Mouse (Mus musculus) bone marrow, adult 2 months (tissue): ENCODE measurements around the gene Tspan18. TPM values are rescaled to one million over a fixed set of nuclear protein-coding genes. Genes with fewer than 3 reads are reported as not detected.

Experiments
- H3K27ac ChIP-seq: fragments of 200-500 bp; 2 replicates; pipeline ENCODE4 v1.5.1; 2012; ENCODE audit warnings: low read depth, mild to moderate bottlenecking, control low read depth, inconsistent platforms, low read length; ENCODE audit not compliant: control insufficient read depth, poor library complexity, insufficient read depth
- H3K4me1 ChIP-seq: fragments of 200-500 bp; 2 replicates; pipeline ENCODE4 v1.6.1; 2011; ENCODE audit warnings: low read length; ENCODE audit not compliant: control insufficient read depth, insufficient read depth
- H3K4me3 ChIP-seq: fragments of 200-500 bp; replicated peaks from 2 replicates; pipeline ENCODE3; 2011; ENCODE audit warnings: mild to moderate bottlenecking, low read depth, low read length, control low read depth; ENCODE audit not compliant: control insufficient read depth
- CTCF ChIP-seq: fragments of 200-500 bp; IDR thresholded peaks from 2 replicates; pipeline ENCODE4 v1.5.1; 2011; ENCODE audit warnings: low read length, control low read depth; ENCODE audit not compliant: control insufficient read depth, insufficient read depth
- POLR2A ChIP-seq: fragments of 200-500 bp; IDR thresholded peaks from 2 replicates; pipeline ENCODE4 v1.6.1; 2011; ENCODE audit warnings: low read depth, mild to moderate bottlenecking, control low read depth, low read length, borderline replicate concordance; ENCODE audit not compliant: control insufficient read depth
- WGBS: fragments of 180-500 bp; shearing (Covaris S2); methylation state at CpG from one replicate; pipeline ENCODE4 v1.1.7; 2018; 5-methylcytosine and 5-hydroxymethylcytosine counted together
- polyA plus RNA-seq: library from polyadenylated mRNA; stranded (reverse); fragments of >200 nt; gene quantifications from 2 replicates; pipeline ENCODE4 v1.2.4, GENCODE M21; 2011; ENCODE audit warnings: low replicate concordance; ENCODE audit not compliant: missing spikeins, insufficient read depth, insufficient read length

Gene Tspan18
- 0.52 and 0.84 TPM in 2 replicates for polyA plus RNA-seq

- Histone ChIP-seq H3K27ac (no peak within 1 kb of the TSS), H3K4me3 (peak within 1 kb of the TSS; percentile 30), H3K4me1 (no peaks in the 10 kb centered on the region)
- TF ChIP-seq POLR2A, result 0 out of 2 replicates have a peak, but pooled peaks have one; percentile 16
- no peak for TF ChIP-seq CTCF
- under 1% methylated on average over 95 of the region's 95 CpGs for WGBS
These were observed at the start of gene Tspan18 for GRCm38 (mm10) chr2:93333817-93334731. Gene Tspan18, minus strand, starts transcription at chr2:93334505.

DNA sequence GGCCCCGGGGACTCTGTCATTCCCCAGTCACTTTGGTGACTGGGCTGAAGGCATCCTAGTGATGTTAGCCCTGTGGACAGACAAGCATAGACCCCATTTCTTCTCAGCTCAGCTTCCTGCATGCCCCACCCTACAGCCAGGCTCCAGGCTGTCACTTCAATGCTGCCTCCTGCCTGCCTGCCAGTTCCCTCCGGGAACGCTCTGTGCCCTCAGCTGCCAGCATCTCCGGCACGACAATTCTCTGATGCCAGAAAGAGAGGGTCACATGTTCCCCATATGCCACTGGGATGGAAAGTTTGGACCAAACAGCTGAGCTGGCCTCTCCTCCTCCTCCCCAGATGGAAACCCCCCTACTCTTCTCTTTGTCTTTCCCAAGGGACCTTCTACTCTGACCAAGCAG lies 49.5 kb upstream of the Tspan18 start:
- no peak for TF ChIP-seq POLR2A
- no peak for TF ChIP-seq CTCF
- no peaks in the 10 kb centered on the region for H3K4me1 ChIP-seq
- WGBS, result 79% methylated on average over 5 of the region's 5 CpGs
- H3K4me3 ChIP-seq, result no peak overlapping the region
- H3K27ac ChIP-seq, result no peak overlapping the region

GRCm38 (mm10) chr2:93380680-93381089 lies 46.4 kb upstream of the Tspan18 start:
- no peak for TF ChIP-seq CTCF
- TF ChIP-seq POLR2A, result no peak
- Histone ChIP-seq H3K27ac (no peak overlapping the region), H3K4me3 (no peak overlapping the region), H3K4me1 (no peaks in the 10 kb centered on the region)
- WGBS, result 41% methylated on average over 2 of the region's 2 CpGs

DNA sequence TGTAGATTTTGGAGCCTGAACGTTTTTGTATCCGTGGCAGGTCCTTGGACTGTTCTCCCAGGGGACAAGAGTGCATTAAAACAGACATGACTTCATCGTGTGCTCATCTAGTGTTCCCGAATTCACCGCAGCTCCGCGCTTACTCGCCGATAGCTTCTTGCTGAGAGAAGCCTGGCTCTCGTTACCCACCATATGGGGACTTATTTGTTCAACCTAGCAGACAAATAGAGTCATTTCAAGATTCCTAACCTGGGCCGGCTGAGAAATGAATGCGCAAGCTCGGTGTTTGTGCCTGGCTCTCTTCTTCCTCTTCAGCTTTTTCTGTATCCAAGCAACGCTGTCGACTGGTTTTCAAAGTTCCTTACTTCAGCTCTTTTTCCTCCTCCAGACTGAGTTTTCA lies 43.5 kb upstream of the Tspan18 start:
- H3K4me3 ChIP-seq, result no peak overlapping the region
- H3K4me1 ChIP-seq, result no peaks in the 10 kb centered on the region
- WGBS, result 64% methylated on average over 15 of the region's 15 CpGs
- H3K27ac ChIP-seq, result no peak overlapping the region
- no peak for TF ChIP-seq POLR2A
- no peak for TF ChIP-seq CTCF

DNA sequence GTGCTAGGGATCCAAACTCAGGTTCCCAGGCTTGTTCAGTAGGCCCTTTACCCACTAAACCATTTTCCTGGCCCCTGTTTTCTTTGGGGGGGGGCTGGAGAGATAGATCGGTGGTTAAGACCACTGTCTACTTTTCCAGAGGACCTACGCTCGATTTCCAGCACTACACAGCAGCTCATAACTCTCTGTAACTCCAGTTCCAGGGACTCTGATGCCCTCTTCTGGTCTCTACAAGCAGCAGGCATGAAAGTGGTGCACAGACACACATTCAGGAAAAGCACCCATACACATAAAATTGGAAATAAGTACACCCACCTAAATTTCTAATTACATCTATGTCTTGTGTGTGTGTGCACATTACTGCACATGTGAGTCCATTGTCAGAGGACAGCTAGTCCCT lies 42.9 kb upstream of the Tspan18 start:
- 84% methylated on average over 3 of the region's 3 CpGs for WGBS
- Histone ChIP-seq H3K4me3 (no peak overlapping the region), H3K27ac (no peak overlapping the region), H3K4me1 (no peaks in the 10 kb centered on the region)
- TF ChIP-seq POLR2A (no peak), CTCF (no peak)

GRCm38 (mm10) chr2:93372872-93373271 lies 38.6 kb upstream of the Tspan18 start:
- no peak overlapping the region for H3K4me3 ChIP-seq
- no peak for TF ChIP-seq POLR2A
- no peak for TF ChIP-seq CTCF
- 84% methylated on average over 10 of the region's 10 CpGs for WGBS
- H3K4me1 ChIP-seq, result no peaks in the 10 kb centered on the region
- H3K27ac ChIP-seq, result no peak overlapping the region

DNA sequence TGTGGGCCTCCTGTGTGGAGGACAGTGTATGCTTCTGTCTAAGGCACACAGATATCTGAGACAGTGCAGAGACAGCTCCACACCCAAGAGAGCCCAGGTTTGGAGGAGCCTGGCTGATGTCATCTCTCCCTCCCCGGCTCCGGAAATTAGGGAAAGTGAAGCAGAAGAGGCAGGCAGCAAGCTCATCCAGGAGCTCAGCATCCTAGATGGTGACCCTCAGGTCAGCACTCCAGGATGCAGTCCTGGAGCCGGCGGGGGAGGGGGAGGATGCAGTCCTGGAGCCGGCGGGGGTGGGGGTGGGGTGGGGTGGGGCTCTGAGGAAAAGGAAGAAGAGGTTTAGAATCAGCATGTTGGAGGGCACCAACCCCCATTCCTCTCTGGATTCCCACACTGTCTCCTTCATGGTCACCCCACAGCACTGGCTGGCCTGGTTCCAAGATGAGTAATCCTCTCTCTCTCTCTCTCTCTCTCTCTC lies 37.8 kb upstream of the Tspan18 start:
- Histone ChIP-seq H3K27ac (no peak overlapping the region), H3K4me1 (no peaks in the 10 kb centered on the region), H3K4me3 (no peak overlapping the region)
- TF ChIP-seq CTCF (no peak), POLR2A (no peak)
- WGBS, result 62% methylated on average over 6 of the region's 6 CpGs

DNA sequence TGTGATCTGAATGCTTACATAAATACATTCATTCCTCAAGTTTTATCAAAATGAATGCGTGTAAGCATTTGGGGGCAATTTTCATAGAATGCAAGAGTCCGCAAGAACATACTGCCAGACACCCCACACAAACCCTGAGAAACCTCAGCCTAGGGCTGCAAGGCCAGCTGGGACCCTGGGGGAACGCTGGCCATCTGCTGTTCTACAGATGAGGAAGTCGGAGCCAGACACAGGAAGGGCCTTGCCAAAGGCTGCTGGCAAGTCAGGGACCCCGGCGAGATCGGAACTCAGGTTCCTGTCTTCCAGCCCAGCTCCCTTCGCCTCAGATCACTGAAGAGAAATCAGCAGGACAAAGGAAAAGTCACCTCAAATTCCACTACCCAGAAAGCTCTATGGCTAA lies 34.6 kb upstream of the Tspan18 start:
- no peak for TF ChIP-seq POLR2A
- no peak for TF ChIP-seq CTCF
- no peak overlapping the region for H3K4me3 ChIP-seq
- no peaks in the 10 kb centered on the region for H3K4me1 ChIP-seq
- 10% methylated on average over 8 of the region's 8 CpGs for WGBS
- no peak overlapping the region for H3K27ac ChIP-seq

- Histone ChIP-seq H3K27ac (no peak overlapping the region), H3K4me3 (no peak overlapping the region), H3K4me1 (no peaks in the 10 kb centered on the region)
- TF ChIP-seq CTCF (no peak), POLR2A (no peak)
- 75% methylated on average over 6 of the region's 6 CpGs for WGBS
These were observed 33.7 kb upstream of the Tspan18 start for GRCm38 (mm10) chr2:93367962-93368361.
